Mouse (Mus musculus) cerebellum, adult 9-11 months (tissue): Measurements from ENCODE around the gene Tlr9.

ENCODE experiments used
- DNase-seq: peaks from one replicate; pipeline ENCODE4 v3.0.0; 2022

The Tlr9 gene

GRCm38 (mm10) chr9:106235194-106235830 lies 12.9 kb downstream of the Tlr9 start:
- DNase-seq = no peak

- DNase-seq = no peak
Observed at GRCm38 (mm10) chr9:106236156-106236817, 13.9 kb downstream of the Tlr9 start.

- no peak for DNase-seq
Observed at GRCm38 (mm10) chr9:106236818-106237211, 14.4 kb downstream of the Tlr9 start.

DNA sequence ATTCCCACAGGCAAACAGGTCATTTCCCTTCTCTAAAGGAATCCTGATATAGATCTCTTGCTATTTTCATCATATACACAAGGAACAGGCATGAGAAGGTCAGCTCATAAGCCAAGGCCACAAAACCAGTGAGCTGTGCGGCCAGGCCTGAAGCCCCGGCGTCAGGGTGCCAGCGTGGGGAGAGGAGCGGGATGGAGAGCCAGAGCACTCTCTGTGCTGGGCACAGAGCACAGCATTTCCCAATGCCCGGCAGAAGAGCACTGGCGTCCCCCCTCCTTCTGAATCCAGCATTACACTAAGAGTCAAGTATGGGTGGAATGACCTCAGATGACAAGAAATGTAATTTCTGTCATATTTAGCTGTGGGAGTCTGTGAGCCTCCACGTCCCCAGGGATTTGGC lies 15.0 kb downstream of the Tlr9 start:
- no peak for DNase-seq

DNA sequence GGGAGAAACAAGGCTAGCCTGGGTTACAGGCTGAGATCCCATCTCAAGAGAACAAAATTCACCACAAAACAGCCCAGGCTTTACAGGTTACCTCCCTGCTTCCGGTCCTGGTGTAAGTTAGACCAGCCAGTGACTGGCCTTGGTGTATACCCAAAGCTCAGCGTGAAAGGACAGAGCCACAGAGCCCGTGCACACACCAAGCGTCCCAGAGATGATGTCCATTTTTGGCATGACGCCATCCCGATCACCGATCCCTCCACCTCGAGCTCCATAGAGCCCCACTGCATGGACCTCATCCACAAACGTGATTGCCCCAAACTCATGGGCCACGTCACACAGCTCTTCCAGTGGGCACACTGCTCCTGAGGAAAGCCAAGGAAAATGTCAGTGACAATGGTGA lies 15.5 kb downstream of the Tlr9 start:
- DNase-seq = no peak

DNA sequence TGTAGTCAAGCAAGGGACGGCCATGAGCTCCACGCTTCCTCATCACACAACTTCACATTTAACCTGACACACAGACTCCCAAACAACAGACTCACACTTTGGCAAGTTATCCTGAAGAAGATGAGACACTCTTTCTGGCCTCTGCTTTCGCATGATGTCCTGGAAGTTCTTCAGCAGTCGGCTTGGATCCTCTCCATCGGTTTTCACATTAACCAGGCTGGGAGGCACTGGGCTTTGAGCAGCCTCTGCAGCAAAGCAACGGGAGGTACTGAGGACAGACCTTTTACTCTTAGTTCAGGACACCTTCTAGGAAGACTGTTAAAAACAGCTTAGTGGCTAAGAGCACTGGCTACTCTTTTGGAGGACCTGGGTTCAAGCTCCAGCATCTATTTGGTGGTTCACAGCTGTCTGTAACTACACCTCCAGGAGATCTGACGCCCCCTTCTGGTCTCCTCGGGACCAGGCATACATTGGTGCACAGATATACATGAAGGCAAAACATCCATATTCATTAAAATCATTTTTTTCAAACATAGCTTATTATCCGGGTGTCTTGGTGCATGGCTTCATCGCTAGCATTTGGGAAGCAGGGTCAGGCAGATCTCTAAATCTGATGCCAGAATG lies 19.3 kb downstream of the Tlr9 start:
- no peak for DNase-seq

DNA sequence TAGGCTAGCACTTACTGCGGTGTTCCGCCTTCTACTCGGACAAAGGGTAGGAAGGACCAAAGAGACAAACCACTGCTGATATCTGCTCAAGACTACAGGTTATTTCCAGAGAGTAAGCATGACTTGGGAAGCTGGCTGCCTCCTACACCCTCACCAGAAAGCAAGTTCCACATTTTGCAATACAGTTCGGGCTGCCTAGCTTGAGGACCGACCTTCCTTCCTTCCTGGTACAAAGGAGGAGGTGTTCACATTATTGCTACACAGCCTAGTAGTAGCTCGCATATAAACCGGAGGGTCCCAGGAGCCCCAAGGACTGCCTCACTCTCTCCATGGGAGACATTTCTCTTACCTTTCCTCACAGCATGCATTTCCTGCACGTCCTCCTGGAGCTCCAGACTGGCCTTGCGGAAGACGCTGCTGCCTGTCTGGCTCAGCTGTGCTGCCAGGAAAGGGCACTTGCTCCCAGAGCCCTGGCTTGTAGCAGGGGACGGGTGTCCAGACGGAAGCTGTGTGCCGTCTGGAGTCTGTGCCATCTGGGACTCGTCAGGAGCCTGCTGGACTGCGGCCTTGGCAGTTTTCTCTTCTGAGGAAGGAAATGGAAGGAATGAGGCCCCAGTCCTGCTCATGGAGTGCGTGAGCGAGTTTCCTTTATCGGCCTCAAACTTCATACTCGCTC lies 20.6 kb downstream of the Tlr9 start:
- DNase-seq = peak; percentile 92

DNA sequence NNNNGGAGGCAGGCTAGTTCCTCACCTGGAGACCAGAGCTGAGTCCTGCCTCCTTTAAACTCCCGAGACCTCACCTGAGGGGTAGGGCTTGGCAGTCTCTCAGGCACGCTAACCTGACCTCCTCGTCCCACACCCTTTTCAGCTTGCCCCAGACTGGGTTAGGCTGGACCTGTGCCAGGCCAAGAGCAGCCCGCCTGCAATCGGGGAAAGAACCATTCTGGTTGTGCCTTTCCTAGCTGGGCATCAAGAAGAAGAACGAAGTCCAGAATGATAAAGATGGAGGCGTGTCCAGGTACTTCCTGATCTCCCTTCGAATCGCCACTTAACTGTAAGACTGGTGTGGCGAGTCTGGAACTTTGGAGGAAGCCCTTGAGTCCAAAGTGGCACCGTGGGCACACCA lies 27.2 kb downstream of the Tlr9 start:
- DNase-seq = peak; percentile 60

- no peak for DNase-seq
Observed at GRCm38 (mm10) chr9:106250245-106250644, 27.8 kb downstream of the Tlr9 start.

DNA sequence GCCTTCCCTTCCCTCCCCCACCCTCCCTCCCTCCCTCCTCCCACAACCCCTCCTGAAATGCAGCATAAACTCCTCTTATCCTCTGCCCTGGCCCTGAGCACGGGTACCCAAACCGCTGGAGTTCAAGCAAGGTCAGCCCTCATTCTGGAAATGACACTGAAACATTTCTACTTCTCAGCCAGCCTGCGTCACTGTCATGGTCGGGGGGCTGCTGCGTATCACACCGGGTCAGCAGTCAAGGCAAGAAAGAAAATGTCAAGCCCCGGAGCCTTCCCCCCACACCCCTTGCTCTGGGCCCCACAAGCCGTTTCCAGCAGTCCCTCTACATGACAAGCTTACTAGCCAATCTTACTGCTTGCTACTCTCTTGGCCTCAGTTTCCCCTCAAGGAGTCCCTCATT lies 28.7 kb downstream of the Tlr9 start:
- no peak for DNase-seq

DNA sequence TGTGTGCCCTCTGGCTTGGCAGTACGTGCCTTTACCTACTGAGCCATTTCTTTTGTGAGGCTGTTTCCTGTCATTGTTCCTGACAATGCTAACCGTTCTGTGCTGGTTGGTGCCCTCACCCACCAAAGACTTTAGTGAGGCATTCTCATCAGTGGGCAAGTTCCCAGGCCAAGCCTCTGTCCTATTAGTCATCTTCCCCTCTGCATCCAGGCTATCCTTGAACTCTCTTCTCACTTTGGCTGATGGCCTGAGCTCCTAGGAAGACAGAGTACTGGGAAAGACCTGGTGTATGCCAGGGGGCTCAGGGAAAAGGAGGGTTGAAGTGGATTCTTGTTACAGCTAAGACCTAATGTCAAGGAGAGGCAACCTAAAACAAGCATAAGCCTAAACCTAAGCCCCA lies 31.6 kb downstream of the Tlr9 start:
- DNase-seq = no peak

- no peak for DNase-seq
Observed at GRCm38 (mm10) chr9:106258412-106258811, 36.0 kb downstream of the Tlr9 start.

DNA sequence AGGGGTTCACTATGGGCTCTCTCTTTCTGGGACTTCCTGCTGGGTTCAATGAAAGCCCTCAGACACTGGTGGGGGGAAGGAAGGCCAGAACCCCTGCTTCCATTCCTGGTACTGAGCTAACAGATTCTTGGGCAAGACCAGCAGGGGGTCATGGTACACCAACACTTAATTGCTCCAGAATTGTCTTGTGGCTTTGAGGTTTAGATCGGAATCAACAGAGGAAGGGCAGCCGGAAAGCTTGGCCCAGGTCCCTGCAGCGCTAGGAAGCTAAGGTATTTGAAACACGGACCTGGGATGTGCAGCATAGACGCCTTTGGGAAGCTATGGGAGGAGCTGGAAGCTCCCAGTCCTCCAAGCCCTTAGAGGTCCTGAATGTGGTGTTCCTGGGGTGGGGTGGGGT lies 36.6 kb downstream of the Tlr9 start:
- DNase-seq = no peak

GRCm38 (mm10) chr9:106261058-106261457 lies 38.7 kb downstream of the Tlr9 start:
- no peak for DNase-seq

DNA sequence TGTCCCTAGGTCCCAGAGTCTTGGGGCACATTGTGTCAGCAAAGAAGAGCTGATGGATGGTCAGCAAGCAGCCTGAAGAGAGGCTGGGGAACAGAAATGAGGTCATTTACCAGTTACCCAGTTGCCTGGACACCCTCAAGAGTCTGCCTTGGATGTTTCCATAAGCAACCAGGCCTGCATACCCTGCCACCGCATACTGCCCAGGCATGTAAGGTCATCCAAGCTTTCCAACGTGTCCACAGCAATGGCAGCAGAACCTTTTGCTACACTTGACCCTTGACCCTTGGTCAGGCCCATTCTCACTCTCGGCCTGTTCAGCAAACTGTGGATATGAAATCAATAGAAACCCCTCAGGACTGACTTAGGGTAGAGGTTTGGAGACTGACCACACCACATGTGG lies 39.1 kb downstream of the Tlr9 start:
- DNase-seq = no peak

DNA sequence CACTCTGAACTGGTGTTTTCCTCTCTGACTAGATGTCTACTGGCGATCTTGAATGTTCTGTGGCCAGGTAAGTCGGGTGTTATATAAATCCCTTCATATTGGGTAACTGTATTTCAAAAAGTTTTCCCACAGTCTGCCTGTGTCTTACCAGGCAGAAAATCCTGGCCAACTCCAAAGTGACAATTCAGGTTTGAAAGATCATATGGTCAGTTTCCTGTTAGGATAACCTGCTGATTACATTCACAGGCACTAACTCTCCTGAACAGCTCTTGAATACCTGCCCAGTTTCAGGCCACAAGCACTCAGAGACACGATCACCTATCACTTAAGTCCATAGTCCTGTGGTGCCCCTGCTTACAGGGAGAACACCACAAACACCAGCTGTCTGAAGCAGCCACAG lies 39.7 kb downstream of the Tlr9 start:
- no peak for DNase-seq

DNA sequence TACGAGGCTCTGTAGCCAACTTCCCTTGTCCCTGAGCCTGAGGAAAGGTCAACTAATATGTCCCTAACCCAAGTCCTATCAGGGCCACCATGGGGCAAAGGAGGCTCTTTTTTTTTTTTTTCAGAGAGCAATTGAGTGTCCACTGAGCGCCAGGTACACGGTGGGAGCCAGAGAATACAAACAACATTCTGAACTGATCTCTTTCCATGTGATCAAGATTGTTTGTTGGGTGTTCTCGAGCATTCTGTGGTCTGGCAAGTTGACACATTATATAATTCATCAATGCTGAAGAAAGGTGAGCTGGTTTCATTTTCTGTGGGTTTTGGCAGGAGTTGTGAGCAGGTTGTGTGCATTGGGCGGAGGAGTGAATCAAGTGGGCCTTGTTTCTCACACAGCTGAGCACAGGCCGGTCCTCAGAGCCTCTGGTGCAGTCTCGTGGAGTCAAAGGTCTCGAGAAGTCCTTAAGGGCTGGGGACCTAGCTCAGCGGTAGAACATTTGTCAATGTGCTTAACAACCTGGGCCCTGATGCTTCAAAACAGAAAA lies 41.1 kb downstream of the Tlr9 start:
- no peak for DNase-seq

DNA sequence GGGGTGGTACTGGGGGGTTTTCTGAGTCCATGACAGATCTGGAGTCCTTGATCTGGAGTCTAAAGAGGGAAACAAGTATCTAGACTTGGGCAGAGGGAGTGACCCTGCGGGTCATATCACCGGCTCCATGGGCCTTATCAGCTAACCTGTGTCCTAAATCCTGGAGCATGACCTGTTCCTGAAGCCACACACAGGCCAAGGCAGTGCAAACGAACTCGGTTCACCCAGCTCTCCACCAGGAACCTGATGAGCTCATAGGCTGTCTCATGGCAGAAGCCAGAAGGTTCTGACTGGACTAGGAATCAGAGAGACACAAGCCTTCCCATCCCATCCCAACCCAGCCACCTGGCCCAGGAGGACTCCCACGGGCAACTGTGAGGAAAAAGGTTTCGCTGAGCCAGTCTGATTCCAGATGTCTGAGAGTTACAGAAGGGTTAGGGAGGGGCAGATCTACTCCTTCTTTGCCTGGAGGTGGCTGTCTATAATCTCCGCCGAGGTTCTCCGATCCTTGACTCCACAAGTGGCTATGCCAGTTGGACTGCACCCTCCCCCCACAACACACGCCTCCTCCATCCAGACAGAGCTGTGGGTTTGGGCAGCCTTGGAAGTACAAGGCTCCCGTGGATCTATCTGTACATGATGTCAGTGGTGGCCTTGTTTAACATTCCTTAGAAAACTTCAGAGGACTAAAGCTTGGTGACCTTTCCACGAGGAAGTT lies 43.1 kb downstream of the Tlr9 start:
- no peak for DNase-seq

DNA sequence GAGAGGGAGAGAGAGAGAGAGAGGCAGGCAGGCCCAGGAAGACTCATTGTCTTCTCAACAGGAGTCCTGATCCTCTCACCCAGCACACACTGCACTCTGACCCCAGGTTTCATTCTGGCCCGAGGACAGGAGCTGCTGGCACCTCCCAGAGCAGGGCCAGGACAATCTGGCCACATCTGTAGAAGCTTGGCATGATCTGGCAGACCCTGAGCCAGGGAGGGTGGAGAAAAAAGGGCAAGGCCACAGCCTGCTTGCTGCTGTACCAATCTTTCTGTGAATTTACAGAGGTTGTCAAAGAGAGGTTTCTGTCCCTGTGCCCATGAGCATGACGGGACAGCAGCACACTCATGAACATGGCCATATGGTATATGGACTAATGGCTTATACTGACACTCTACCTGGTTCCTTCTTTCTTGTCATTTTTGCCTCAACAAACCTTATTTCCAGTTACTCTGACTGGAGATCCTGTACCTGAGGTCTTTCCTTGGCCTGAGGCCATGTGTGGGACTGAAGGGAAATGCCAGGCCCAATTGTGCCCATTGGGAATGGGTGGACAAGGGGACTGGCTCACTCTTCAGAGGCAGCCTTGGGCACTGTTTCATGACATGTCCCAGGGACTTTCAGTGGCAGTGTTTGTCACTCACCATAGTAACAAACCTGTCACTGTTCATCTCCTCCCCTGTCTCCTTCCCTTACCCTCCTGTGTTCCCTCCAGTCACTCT lies 44.7 kb downstream of the Tlr9 start:
- no peak for DNase-seq

DNA sequence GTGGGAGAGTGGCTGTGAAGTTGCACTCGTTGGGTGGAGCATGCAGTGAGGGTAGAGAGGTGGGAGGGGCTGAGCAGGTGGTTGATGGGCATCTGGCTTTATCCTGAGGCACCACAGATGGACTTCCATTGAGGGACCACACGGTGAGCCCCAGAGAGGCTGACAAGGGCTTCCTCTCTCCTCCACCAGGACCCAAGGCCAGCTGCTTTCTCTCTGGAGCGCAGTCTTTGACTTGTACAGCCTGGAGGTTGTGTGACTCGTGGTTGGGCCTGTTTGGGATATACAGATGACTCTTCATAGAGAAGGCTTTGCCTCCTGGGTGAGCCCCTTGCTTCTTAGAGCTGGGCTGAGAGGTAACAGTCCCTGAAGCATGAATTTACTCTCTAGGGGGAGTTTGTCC lies 46.0 kb downstream of the Tlr9 start:
- no peak for DNase-seq

- no peak for DNase-seq
Observed at GRCm38 (mm10) chr9:106269076-106269788, 46.8 kb downstream of the Tlr9 start.

DNA sequence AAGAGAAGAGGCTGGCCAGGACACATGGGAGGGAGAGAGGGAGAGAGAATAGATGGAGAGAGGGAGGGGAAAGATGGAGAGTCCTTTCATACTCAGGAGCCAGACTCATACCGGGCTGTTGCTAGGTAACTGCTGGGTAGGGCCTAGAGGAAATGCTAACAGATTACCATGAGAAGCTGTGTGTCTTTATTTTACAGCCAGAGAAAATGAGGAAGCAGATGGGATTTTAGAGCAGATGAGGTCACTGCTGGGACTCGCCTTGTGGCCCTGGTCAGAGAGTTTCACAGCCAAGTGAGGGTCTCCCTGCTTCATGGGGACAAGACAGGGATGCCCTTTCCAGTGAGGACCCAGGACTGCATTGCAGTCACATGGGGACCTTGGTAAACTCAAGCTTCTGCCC lies 47.5 kb downstream of the Tlr9 start:
- no peak for DNase-seq
